Mouse (Mus musculus): ENCODE data around the gene Bicdl2. TPM values are rescaled to one million over a fixed set of nuclear protein-coding genes. Genes with fewer than 3 reads are reported as not detected.

Bicdl2 gene
- total RNA-seq, 2 experiments from 2014 or later = not detected

DNA sequence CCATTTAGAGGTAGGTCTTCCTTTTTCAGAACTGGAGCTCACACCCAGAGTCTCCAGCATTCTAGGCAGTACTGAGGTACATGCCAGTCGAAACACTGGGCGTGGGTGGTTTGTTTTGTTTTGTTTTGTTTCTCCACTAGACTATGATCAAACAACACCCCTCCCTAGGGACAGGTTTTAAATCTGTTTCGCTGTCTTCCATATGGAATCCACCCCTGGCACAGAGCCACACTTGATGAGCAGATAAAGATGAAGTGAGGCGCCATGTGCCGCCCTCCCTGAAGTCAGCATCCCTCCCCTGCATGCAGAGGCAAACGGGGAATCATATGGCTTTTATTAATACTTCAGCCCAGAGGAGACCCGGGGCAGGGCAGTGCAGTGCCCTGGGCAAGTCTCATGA is 44.4 kb downstream of the Bicdl2 start:
- DNase-seq (ENCODE audit: extremely low spot score in 1 of 2, low spot score in 1 of 2) = peak in 1 of 2 experiments; percentile 31

DNA sequence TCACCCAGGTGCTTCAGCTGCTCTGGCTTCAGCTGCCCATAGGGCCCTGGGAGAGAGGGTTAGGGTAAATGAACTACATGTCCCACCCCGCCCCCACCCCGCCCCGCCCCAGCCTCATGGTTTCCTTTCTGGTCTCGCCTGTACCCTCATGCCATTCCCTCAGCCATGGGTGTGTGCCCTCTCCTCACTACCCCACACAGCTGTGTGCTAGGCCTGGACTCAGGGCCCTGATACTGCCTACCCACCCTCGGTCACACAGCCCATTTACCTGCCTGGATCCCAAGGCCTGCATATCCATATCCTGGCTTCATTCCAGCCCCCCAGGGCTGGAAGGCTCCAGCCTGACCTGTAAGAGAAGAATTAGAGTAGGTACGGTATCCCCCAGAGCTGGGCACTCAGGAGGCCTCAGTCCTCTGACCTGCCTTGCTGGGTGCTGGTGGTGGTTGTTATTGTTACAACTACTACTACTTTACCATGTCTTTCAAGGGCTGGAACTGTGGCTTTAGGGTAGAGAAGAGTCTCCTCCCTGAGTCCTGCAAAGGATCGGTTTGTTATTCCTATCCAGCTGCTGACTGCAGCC is 45.3 kb downstream of the Bicdl2 start:
- no peak for DNase-seq (ENCODE audit: extremely low spot score in 1 of 2, low spot score in 1 of 2)

DNA sequence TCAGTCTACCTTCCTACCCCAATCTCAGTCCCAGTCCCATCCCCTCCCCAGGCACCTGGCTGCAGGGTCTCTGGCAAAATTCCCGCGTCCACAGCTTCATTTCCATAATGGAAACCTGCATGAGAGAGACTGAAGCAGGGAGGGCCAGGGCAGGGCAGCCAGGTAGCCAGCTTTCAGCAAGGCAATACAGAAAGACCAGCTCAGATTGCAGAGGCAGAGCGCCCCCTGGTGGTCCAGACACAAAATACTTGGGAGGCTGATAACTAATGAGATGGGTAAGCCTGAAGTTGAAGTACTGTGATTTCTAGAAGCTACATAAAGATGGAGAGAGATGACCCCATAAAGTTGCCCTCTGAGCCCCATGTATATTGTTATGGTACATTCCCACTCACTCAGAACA is 45.9 kb downstream of the Bicdl2 start:
- DNase-seq (ENCODE audit: extremely low spot score in 1 of 2, low spot score in 1 of 2) = peak; percentile 67 to 84

DNA sequence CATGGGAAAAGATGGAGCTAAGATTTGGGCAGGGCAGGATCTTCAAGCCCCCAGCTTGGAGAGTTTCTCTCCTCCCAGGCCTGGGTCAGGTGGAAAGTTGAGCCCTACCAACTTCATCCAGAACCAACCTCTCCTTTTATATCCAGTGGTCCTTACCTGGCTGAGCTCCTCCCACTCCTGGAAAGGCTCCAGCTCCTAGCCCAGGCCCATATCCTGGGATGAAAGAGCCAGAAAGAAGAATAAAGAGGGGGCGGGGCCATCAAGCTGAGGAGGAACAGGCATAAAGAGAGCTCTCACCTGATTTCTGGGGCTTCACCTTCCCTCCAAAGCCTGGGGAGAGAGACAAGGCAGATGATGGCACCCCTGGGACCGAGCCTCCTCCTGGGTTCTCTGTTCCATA is 56.7 kb downstream of the Bicdl2 start:
- DNase-seq (ENCODE audit: extremely low spot score in 1 of 2, low spot score in 1 of 2) = no peak

Other genes starting within 250 kb of the Bicdl2 start
- gene Vmn2r117, start 180.8 kb upstream of the Bicdl2 start, total RNA-seq (2021) = not detected
- gene Zfp213, start 96.3 kb upstream of the Bicdl2 start, total RNA-seq (2021) = 1 to 10 TPM; 5.5 to 7.6 TPM
- gene Zfp13, start 61.0 kb upstream of the Bicdl2 start, total RNA-seq (2021) = 10 to 100 TPM; 30.2 to 35.1 TPM
- not detected for gene Zscan10, start 59.6 kb upstream of the Bicdl2 start, total RNA-seq (2021)
- gene Mmp25, start 15.2 kb upstream of the Bicdl2 start, total RNA-seq (2021) = under 1 TPM; 0.19 to 0.22 TPM
- gene Hcfc1r1, start 13.1 kb downstream of the Bicdl2 start, total RNA-seq (2021) = 100 to 1,000 TPM; 119 to 129 TPM
- gene Thoc6, start 13.4 kb downstream of the Bicdl2 start, total RNA-seq (2021) = 10 to 100 TPM in 1 of 2 experiments, 1 to 10 TPM in 1; 9.0 to 10.1 TPM
- 1 to 10 TPM; 5.8 to 8.8 TPM for gene Tnfrsf12a, start 17.0 kb downstream of the Bicdl2 start, total RNA-seq (2021)
- gene Cldn6, start 18.7 kb downstream of the Bicdl2 start, total RNA-seq (2021) = not detected
- not detected for gene Cldn9, start 23.5 kb downstream of the Bicdl2 start, total RNA-seq (2021)
- gene 1520401A03Rik, start 62.3 kb downstream of the Bicdl2 start, total RNA-seq (2021) = under 1 TPM; 0.17 to 0.61 TPM
- 1 to 10 TPM; 2.7 to 3.7 TPM for gene Pkmyt1, start 65.8 kb downstream of the Bicdl2 start, total RNA-seq (2021)
- 10 to 100 TPM; 55.1 to 58.7 TPM for gene Paqr4, start 80.4 kb downstream of the Bicdl2 start, total RNA-seq (2021)
- gene Kremen2, start 85.3 kb downstream of the Bicdl2 start, total RNA-seq (2021) = under 1 TPM; 0.28 to 0.49 TPM
- gene Flywch1, start 111.1 kb downstream of the Bicdl2 start, total RNA-seq (2021) = 100 to 1,000 TPM; 263 to 298 TPM
- gene Flywch2, start 125.6 kb downstream of the Bicdl2 start, total RNA-seq (2021) = 10 to 100 TPM; 11.3 to 18.4 TPM
- gene Srrm2, start 130.0 kb downstream of the Bicdl2 start, total RNA-seq (2021) = 100 to 1,000 TPM; 400 to 605 TPM
- 100 to 1,000 TPM; 381 to 387 TPM for gene Elob, start 168.6 kb downstream of the Bicdl2 start, total RNA-seq (2021)
- not detected for gene Prss33, start 175.6 kb downstream of the Bicdl2 start, total RNA-seq (2021)
- not detected for gene Prss32, start 183.3 kb downstream of the Bicdl2 start, total RNA-seq (2021)
- 1 to 10 TPM; 1.8 to 2.0 TPM for gene Prss41, start 183.7 kb downstream of the Bicdl2 start, total RNA-seq (2021)
- gene Prss21, start 207.6 kb downstream of the Bicdl2 start, total RNA-seq (2021) = not detected
- gene Dcpp1, start 220.4 kb downstream of the Bicdl2 start, total RNA-seq (2021) = not detected
- not detected for gene Dcpp2, start 220.4 kb downstream of the Bicdl2 start, total RNA-seq (2021)